Mouse (Mus musculus) hematopoietic multipotent progenitor cell, adult 10-12 weeks (in vitro differentiated cells): ENCODE data around the gene Mgea5. TPM values are rescaled to one million over a fixed set of nuclear protein-coding genes. Genes with fewer than 3 reads are reported as not detected.

Experiments
- polyA plus RNA-seq: library from polyadenylated mRNA; stranded (reverse); fragments of >175 nt; gene quantifications from 2 replicates; pipeline ENCODE4 v1.2.3, GENCODE M21; 2012; ENCODE audit warnings: low replicate concordance

The Mgea5 gene
- 37.7 and 55.2 TPM in 2 replicates for polyA plus RNA-seq

GRCm38 (mm10) chr19:45783181-45783932 is at the start of gene Mgea5:
TSS of gene Mgea5 (minus strand) at chr19:45783837.

GRCm38 (mm10) chr19:45815831-45816405 is 32.3 kb upstream of the Mgea5 start, which contains the start of gene Kcnip2:
TSS of gene Kcnip2 (minus strand) at chr19:45816061.

GRCm38 (mm10) chr19:45749243-45750043 is 34.2 kb downstream of the Mgea5 start, which contains the start of gene Npm3:
TSS of gene Npm3 (minus strand) at chr19:45749591.

GRCm38 (mm10) chr19:45742218-45742983 is 41.2 kb downstream of the Mgea5 start, which contains the start of gene Fgf8:
TSS of gene Fgf8 (minus strand) at chr19:45742915.

Other genes with a start within 250 kb of the Mgea5 start
- gene Poll, start 223.3 kb downstream of the Mgea5 start, polyA plus RNA-seq: 11.7 and 12.6 TPM in 2 replicates
- 19.5 and 28.8 TPM in 2 replicates for gene Gm17018, start 223.2 kb downstream of the Mgea5 start, polyA plus RNA-seq
- gene Fbxw4, start 123.5 kb downstream of the Mgea5 start, polyA plus RNA-seq: 44.7 and 46.7 TPM in 2 replicates
- not detected in 2 replicates for gene Fgf8, start 40.9 kb downstream of the Mgea5 start, polyA plus RNA-seq
- 51.5 and 61.6 TPM in 2 replicates for gene Npm3, start 34.2 kb downstream of the Mgea5 start, polyA plus RNA-seq
- 0.56 and 0.98 TPM in 2 replicates for gene Kcnip2, start 32.2 kb upstream of the Mgea5 start, polyA plus RNA-seq
- gene Armh3, start 214.7 kb upstream of the Mgea5 start, polyA plus RNA-seq: 2.3 and 3.8 TPM in 2 replicates
- gene Hps6, start 219.7 kb upstream of the Mgea5 start, polyA plus RNA-seq: 19.5 and 24.6 TPM in 2 replicates